Mouse (Mus musculus) kidney, embryonic 15.5 days (tissue): Measurements from ENCODE around the gene Zfp84. TPM values are rescaled to one million over a fixed set of nuclear protein-coding genes. Genes with fewer than 3 reads are reported as not detected.
A peak's percentile ranks its signal among the peaks of the same experiment; 100 is the strongest.

Experiments used
- ATAC-seq: fragments of 200-750 bp; cut with Nextera tagmentation; replicated peaks from 2 replicates; pipeline ENCODE4 v1.8.0; 2017; ENCODE audit warnings: moderate TSS enrichment; ENCODE audit not compliant: low FRiP score
- H3K27ac ChIP-seq: fragments of 300-500 bp; sonication (generic); 2 replicates; pipeline ENCODE4 v1.5.1; 2015; ENCODE audit warnings: mild to moderate bottlenecking, inconsistent platforms
- H3K27me3 ChIP-seq: fragments of 300-500 bp; sonication (generic); 2 replicates; pipeline ENCODE4 v1.6.1; 2015; ENCODE audit warnings: inconsistent platforms
- H3K36me3 ChIP-seq: fragments of 300-500 bp; sonication (generic); 2 replicates; pipeline ENCODE4 v1.6.1; 2015; ENCODE audit warnings: inconsistent platforms
- H3K4me1 ChIP-seq: fragments of 300-500 bp; sonication (generic); 2 replicates; pipeline ENCODE4 v1.6.1; 2015; ENCODE audit warnings: inconsistent platforms
- H3K4me2 ChIP-seq: fragments of 300-500 bp; sonication (generic); 2 replicates; pipeline ENCODE4 v1.6.1; 2015; ENCODE audit warnings: moderate library complexity, mild to moderate bottlenecking, inconsistent platforms
- H3K4me3 ChIP-seq: fragments of 300-500 bp; sonication (generic); replicated peaks from 2 replicates; pipeline ENCODE4 v1.5.1; 2015; ENCODE audit warnings: mild to moderate bottlenecking, inconsistent platforms
- H3K9ac ChIP-seq: fragments of 300-500 bp; sonication (generic); 2 replicates; pipeline ENCODE4 v1.6.1; 2015; ENCODE audit warnings: mild to moderate bottlenecking, inconsistent platforms
- H3K9me3 ChIP-seq: fragments of 300-500 bp; sonication (generic); replicated peaks from 2 replicates; pipeline ENCODE4 v1.6.1; 2016; ENCODE audit warnings: inconsistent platforms
- WGBS: fragments of 180-500 bp; shearing (Covaris S2); methylation state at CpG from one replicate; pipeline ENCODE4 v1.1.7; 2015; ENCODE audit warnings: mixed read lengths; 5-methylcytosine and 5-hydroxymethylcytosine counted together
- polyA plus RNA-seq: library from polyadenylated mRNA; unstranded; fragments of >200 nt; fragmentation: Nextera tagmentation; extraction: Ambion mirVana; gene quantifications from 2 replicates; pipeline ENCODE4 v1.2.1, GENCODE M21; 2015

Zfp84 gene
- polyA plus RNA-seq, 1 experiment from 2014 or later: 14.0 TPM

- H3K9me3 ChIP-seq: no peaks in the 10 kb centered on the region
- peaks cover 18% of the 10 kb centered on the region for H3K4me1 ChIP-seq
- WGBS: 96% methylated on average over 10 of the region's 10 CpGs
- H3K4me2 ChIP-seq: no peak overlapping the region
- peaks cover 81% of the 10 kb centered on the region for H3K36me3 ChIP-seq
- ATAC-seq: no peak
- no peak overlapping the region for H3K27ac ChIP-seq
- no peak overlapping the region for H3K4me3 ChIP-seq
- H3K27me3 ChIP-seq: no peaks in the 10 kb centered on the region
- H3K9ac ChIP-seq: no peak overlapping the region
Observed at GRCm38 (mm10) chr7:29777372-29777771, 9.0 kb downstream of the Zfp84 start.

GRCm38 (mm10) chr7:29783871-29784551 is 15.7 kb downstream of the Zfp84 start, which contains the start of gene Zfp30:
Gene Zfp30 (plus strand): TSS chr7:29783998.
- H3K9ac ChIP-seq: peak within 1 kb of the TSS; percentile 81
- WGBS: under 1% methylated on average over 45 of the region's 45 CpGs
- ATAC-seq: peak; percentile 97
- H3K9me3 ChIP-seq: no peaks in the 10 kb centered on the region
- H3K4me2 ChIP-seq: peak within 1 kb of the TSS; percentile 73
- H3K36me3 ChIP-seq: peaks cover 37% of the 10 kb centered on the region
- H3K4me3 ChIP-seq: peak within 1 kb of the TSS; percentile 86
- H3K4me1 ChIP-seq: peaks cover 18% of the 10 kb centered on the region
- no peaks in the 10 kb centered on the region for H3K27me3 ChIP-seq
- H3K27ac ChIP-seq: peak within 1 kb of the TSS; percentile 93

- peak overlapping the region; percentile 25; the same call in 1 of the 2 replicates for H3K9ac ChIP-seq
Observed at GRCm38 (mm10) chr7:29785023-29785422, 16.7 kb downstream of the Zfp84 start.

GRCm38 (mm10) chr7:29785888-29786287 is 17.5 kb downstream of the Zfp84 start:
- peak overlapping the region; percentile 25; the same call in 1 of the 2 replicates for H3K9ac ChIP-seq
- H3K36me3 ChIP-seq: peaks cover 39% of the 10 kb centered on the region
- no peaks in the 10 kb centered on the region for H3K9me3 ChIP-seq
- H3K27me3 ChIP-seq: no peaks in the 10 kb centered on the region
- H3K4me1 ChIP-seq: peaks cover 18% of the 10 kb centered on the region
- no peak for ATAC-seq
- peak overlapping the region; percentile 86 for H3K4me3 ChIP-seq
- no peak overlapping the region for H3K27ac ChIP-seq
- H3K4me2 ChIP-seq: peak overlapping the region; percentile 73
- 79% methylated on average over 5 of the region's 5 CpGs for WGBS

More at GRCm38 (mm10) chr7:29785023-29785422, 16.7 kb downstream of the Zfp84 start:
- no peak overlapping the region for H3K27ac ChIP-seq
- H3K36me3 ChIP-seq: peaks cover 39% of the 10 kb centered on the region
- 62% methylated on average over 8 of the region's 8 CpGs for WGBS
- peak overlapping the region; percentile 86 for H3K4me3 ChIP-seq
- H3K27me3 ChIP-seq: no peaks in the 10 kb centered on the region
- no peak for ATAC-seq
- peaks cover 18% of the 10 kb centered on the region for H3K4me1 ChIP-seq
- H3K9me3 ChIP-seq: no peaks in the 10 kb centered on the region
- H3K4me2 ChIP-seq: peak overlapping the region; percentile 73

GRCm38 (mm10) chr7:29792906-29793305 is 24.6 kb downstream of the Zfp84 start:
- H3K9me3 ChIP-seq: peaks cover 13% of the 10 kb centered on the region; the same call in 1 of the 2 replicates
- ATAC-seq: no peak
- H3K4me1 ChIP-seq: no peaks in the 10 kb centered on the region
- no peaks in the 10 kb centered on the region for H3K27me3 ChIP-seq
- H3K9ac ChIP-seq: no peak overlapping the region
- H3K4me2 ChIP-seq: peak overlapping the region; percentile 34
- no peak overlapping the region for H3K27ac ChIP-seq
- 35% methylated on average over 27 of the region's 27 CpGs for WGBS
- 0 out of 2 replicates have a peak overlapping the region, but pooled peaks have one; percentile 10 for H3K4me3 ChIP-seq
- H3K36me3 ChIP-seq: peaks cover 71% of the 10 kb centered on the region

- H3K27ac ChIP-seq: no peak overlapping the region
- H3K4me3 ChIP-seq: no peak overlapping the region
- H3K27me3 ChIP-seq: no peaks in the 10 kb centered on the region
- 83% methylated on average over 5 of the region's 5 CpGs for WGBS
- no peaks in the 10 kb centered on the region for H3K4me1 ChIP-seq
- H3K36me3 ChIP-seq: no peaks in the 10 kb centered on the region
- peaks cover 4% of the 10 kb centered on the region; the same call in 1 of the 2 replicates for H3K9me3 ChIP-seq
- ATAC-seq: no peak
- no peak overlapping the region for H3K4me2 ChIP-seq
- no peak overlapping the region for H3K9ac ChIP-seq
Observed at GRCm38 (mm10) chr7:29807046-29807445, 38.7 kb downstream of the Zfp84 start.

GRCm38 (mm10) chr7:29812244-29812643 is 43.9 kb downstream of the Zfp84 start:
- 97% methylated on average over 1 of the region's 1 CpGs for WGBS
- Histone ChIP-seq H3K27ac (no peak overlapping the region), H3K4me1 (peaks cover 18% of the 10 kb centered on the region), H3K36me3 (no peaks in the 10 kb centered on the region), H3K9ac (no peak overlapping the region), H3K4me2 (no peak overlapping the region), H3K4me3 (no peak overlapping the region), H3K27me3 (no peaks in the 10 kb centered on the region), H3K9me3 (peaks cover 4% of the 10 kb centered on the region; the same call in 1 of the 2 replicates)
- ATAC-seq: no peak

GRCm38 (mm10) chr7:29814381-29814780 is 46.0 kb downstream of the Zfp84 start:
- H3K9me3 ChIP-seq: peaks cover 4% of the 10 kb centered on the region; the same call in 1 of the 2 replicates
- no peak overlapping the region for H3K27ac ChIP-seq
- peaks cover 29% of the 10 kb centered on the region for H3K4me1 ChIP-seq
- no peaks in the 10 kb centered on the region for H3K27me3 ChIP-seq
- no peak overlapping the region for H3K4me2 ChIP-seq
- WGBS: 91% methylated on average over 2 of the region's 2 CpGs
- no peak overlapping the region for H3K4me3 ChIP-seq
- no peaks in the 10 kb centered on the region for H3K36me3 ChIP-seq
- no peak overlapping the region for H3K9ac ChIP-seq
- no peak for ATAC-seq

GRCm38 (mm10) chr7:29815061-29815784 is 46.9 kb downstream of the Zfp84 start:
- Histone ChIP-seq H3K4me2 (peak overlapping the region; percentile 83), H3K9me3 (no peaks in the 10 kb centered on the region), H3K27me3 (no peaks in the 10 kb centered on the region), H3K27ac (peak overlapping the region; percentile 69), H3K36me3 (no peaks in the 10 kb centered on the region), H3K9ac (peak overlapping the region; percentile 69), H3K4me1 (peaks cover 31% of the 10 kb centered on the region), H3K4me3 (peak overlapping the region; percentile 80)
- WGBS: 3% methylated on average over 12 of the region's 12 CpGs
- ATAC-seq: peak; percentile 57

GRCm38 (mm10) chr7:29815910-29816429 is 47.6 kb downstream of the Zfp84 start, which contains the start of gene Zfp790:
Gene Zfp790 (plus strand): TSS chr7:29816114.
- Histone ChIP-seq H3K9ac (peak within 1 kb of the TSS; percentile 69), H3K27me3 (no peaks in the 10 kb centered on the region), H3K4me3 (peak within 1 kb of the TSS; percentile 80), H3K9me3 (no peaks in the 10 kb centered on the region), H3K36me3 (peaks cover 5% of the 10 kb centered on the region), H3K4me2 (peak within 1 kb of the TSS; percentile 83), H3K4me1 (peaks cover 31% of the 10 kb centered on the region), H3K27ac (peak within 1 kb of the TSS; percentile 95)
- WGBS: under 1% methylated on average over 26 of the region's 26 CpGs
- ATAC-seq: peak; percentile 97

GRCm38 (mm10) chr7:29818619-29819254 is 50.4 kb downstream of the Zfp84 start:
- peaks cover 31% of the 10 kb centered on the region for H3K4me1 ChIP-seq
- no peaks in the 10 kb centered on the region for H3K9me3 ChIP-seq
- 2% methylated on average over 12 of the region's 12 CpGs for WGBS
- no peaks in the 10 kb centered on the region for H3K27me3 ChIP-seq
- peak; percentile 59 for ATAC-seq
- peak overlapping the region; percentile 65 for H3K9ac ChIP-seq
- peak overlapping the region; percentile 64 for H3K4me2 ChIP-seq
- H3K27ac ChIP-seq: peak overlapping the region; percentile 33
- peaks cover 31% of the 10 kb centered on the region for H3K36me3 ChIP-seq
- H3K4me3 ChIP-seq: peak overlapping the region; percentile 65
